Mouse (Mus musculus): Measurements from ENCODE around the gene G3bp2. TPM values are rescaled to one million over a fixed set of nuclear protein-coding genes. Genes with fewer than 3 reads are reported as not detected.

Gene G3bp2
- polyA plus RNA-seq, 1 experiment, result 25.8 TPM

- no peaks in the 10 kb centered on the region for H3K27me3 ChIP-seq (ENCODE audit: control insufficient read depth, insufficient read depth, insufficient read length)
- no peaks in the 10 kb centered on the region for H3K36me3 ChIP-seq (ENCODE audit: control insufficient read depth, insufficient read depth)
- no peak for TF ChIP-seq E2F4 (IDR thresholded peaks at IDR 0.05; ENCODE audit: insufficient read depth)
- no peak for TF ChIP-seq POLR2AphosphoS2 (IDR thresholded peaks at IDR 0.05; ENCODE audit: insufficient read length, low read depth)
- no peak for TF ChIP-seq SRF (IDR thresholded peaks at IDR 0.05; ENCODE audit: control insufficient read depth, insufficient read length, low read depth)
- H3K79me2 ChIP-seq (ENCODE audit: control insufficient read depth, insufficient read depth), result no peaks in the 10 kb centered on the region
- H3K4me3 ChIP-seq, result no peak overlapping the region
- peak overlapping the region; percentile 40 for H3K4me2 ChIP-seq (ENCODE audit: low read depth)
- no peak overlapping the region for H3ac ChIP-seq (ENCODE audit: control insufficient read depth, insufficient read length)
These were observed 28.7 kb upstream of the G3bp2 start for GRCm38 (mm10) chr5:92112175-92112574.

DNA sequence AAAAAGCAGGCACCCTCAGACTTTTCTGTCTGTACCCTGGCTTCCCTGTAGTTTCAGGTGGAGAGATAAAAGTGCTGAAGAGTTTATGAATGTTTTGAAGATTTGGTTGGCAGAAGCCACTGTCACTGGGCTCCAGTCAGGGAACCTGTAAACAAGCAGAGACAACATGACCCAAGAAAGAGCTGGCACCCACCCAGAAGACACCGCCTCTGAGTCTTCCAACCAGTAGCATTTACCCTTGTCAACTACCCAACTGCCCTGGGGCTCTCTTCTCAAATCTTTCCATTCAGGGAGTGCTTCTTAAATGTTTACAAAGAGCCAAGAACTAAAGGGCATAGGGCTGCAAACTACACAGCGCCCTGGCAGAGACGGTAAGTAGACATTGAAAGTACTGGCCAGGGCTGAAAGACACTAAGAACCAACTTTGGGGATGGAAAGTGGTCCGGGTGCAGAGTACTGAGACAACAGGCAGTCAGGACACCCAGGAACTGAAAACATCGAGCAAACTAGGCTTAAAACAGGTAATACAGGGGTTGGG is 27.4 kb upstream of the G3bp2 start:
- H3ac ChIP-seq (ENCODE audit: control insufficient read depth, insufficient read length), result no peak overlapping the region
- no peaks in the 10 kb centered on the region for H3K36me3 ChIP-seq (ENCODE audit: control insufficient read depth, insufficient read depth)
- H3K79me2 ChIP-seq (ENCODE audit: control insufficient read depth, insufficient read depth), result no peaks in the 10 kb centered on the region
- no peak for TF ChIP-seq SRF (IDR thresholded peaks at IDR 0.05; ENCODE audit: control insufficient read depth, insufficient read length, low read depth)
- TF ChIP-seq MYOD1 (IDR thresholded peaks at IDR 0.05; ENCODE audit: control insufficient read depth in 1 of 3, insufficient read length in 2 of 3, low read depth in 2 of 3), result no peak
- TF ChIP-seq CEBPB (IDR thresholded peaks at IDR 0.05; ENCODE audit: insufficient read depth, poor library complexity, severe bottlenecking), result no peak
- TF ChIP-seq TCF3 (IDR thresholded peaks at IDR 0.05; ENCODE audit: insufficient read length, low read depth), result no peak
- no peak for TF ChIP-seq POLR2AphosphoS2 (IDR thresholded peaks at IDR 0.05; ENCODE audit: insufficient read length, low read depth)
- no peak for TF ChIP-seq MYOG (IDR thresholded peaks at IDR 0.05; ENCODE audit: control insufficient read depth in 1 of 3, insufficient read depth in 1 of 3, insufficient read length in 2 of 3, low read depth in 2 of 3)
- TF ChIP-seq USF1 (IDR thresholded peaks at IDR 0.05; ENCODE audit: low read depth), result no peak
- H3K4me2 ChIP-seq (ENCODE audit: low read depth), result no peak overlapping the region
- H3K27me3 ChIP-seq (ENCODE audit: control insufficient read depth, insufficient read depth, insufficient read length), result no peaks in the 10 kb centered on the region
- no peak overlapping the region for H3K4me3 ChIP-seq

DNA sequence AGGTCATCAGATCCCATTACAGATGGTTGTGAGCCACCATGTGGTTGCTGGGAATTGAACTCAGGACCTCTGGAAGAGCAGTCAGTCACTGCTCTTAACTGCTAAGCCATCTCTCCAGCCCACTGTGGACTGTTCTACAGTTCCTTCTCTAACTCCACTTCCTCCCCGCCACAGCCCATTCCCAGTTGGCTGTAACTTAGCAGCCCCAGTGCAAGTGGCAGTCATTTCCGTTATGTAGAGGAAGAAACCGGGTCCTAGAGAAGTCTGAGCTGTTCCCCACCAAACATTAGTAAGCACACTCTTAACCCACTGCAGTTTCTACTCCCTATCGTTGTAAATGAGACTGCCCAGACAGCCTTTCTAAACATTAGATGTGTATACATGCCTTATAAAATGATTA is 23.8 kb upstream of the G3bp2 start:
- H3K27me3 ChIP-seq (ENCODE audit: control insufficient read depth, insufficient read depth, insufficient read length), result no peaks in the 10 kb centered on the region
- H3K4me3 ChIP-seq, result no peak overlapping the region
- no peak overlapping the region for H3K4me2 ChIP-seq (ENCODE audit: low read depth)
- H3K79me2 ChIP-seq (ENCODE audit: control insufficient read depth, insufficient read depth), result no peaks in the 10 kb centered on the region
- TF ChIP-seq TCF12 (IDR thresholded peaks at IDR 0.05; ENCODE audit: insufficient read depth, poor library complexity, severe bottlenecking), result no peak
- no peak for TF ChIP-seq MAX (IDR thresholded peaks at IDR 0.05; ENCODE audit: low read depth)
- no peak for TF ChIP-seq POLR2A (IDR thresholded peaks at IDR 0.05; ENCODE audit: insufficient read length, low read depth)
- no peak for TF ChIP-seq CEBPB (IDR thresholded peaks at IDR 0.05; ENCODE audit: insufficient read depth, poor library complexity, severe bottlenecking)
- TF ChIP-seq MYOD1 (IDR thresholded peaks at IDR 0.05; ENCODE audit: control insufficient read depth in 1 of 3, insufficient read length in 2 of 3, low read depth in 2 of 3), result no peak
- no peak for TF ChIP-seq SRF (IDR thresholded peaks at IDR 0.05; ENCODE audit: control insufficient read depth, insufficient read length, low read depth)
- TF ChIP-seq POLR2AphosphoS2 (IDR thresholded peaks at IDR 0.05; ENCODE audit: insufficient read length, low read depth), result no peak
- TF ChIP-seq TCF3 (IDR thresholded peaks at IDR 0.05; ENCODE audit: insufficient read length, low read depth), result no peak
- no peak for TF ChIP-seq USF1 (IDR thresholded peaks at IDR 0.05; ENCODE audit: low read depth)
- TF ChIP-seq E2F4 (IDR thresholded peaks at IDR 0.05; ENCODE audit: insufficient read depth), result no peak
- TF ChIP-seq REST (IDR thresholded peaks at IDR 0.05; ENCODE audit: insufficient read depth, insufficient read length), result no peak
- TF ChIP-seq MYOG (IDR thresholded peaks at IDR 0.05; ENCODE audit: control insufficient read depth in 1 of 3, insufficient read depth in 1 of 3, insufficient read length in 2 of 3, low read depth in 2 of 3), result no peak
- H3ac ChIP-seq (ENCODE audit: control insufficient read depth, insufficient read length), result no peak overlapping the region
- H3K36me3 ChIP-seq (ENCODE audit: control insufficient read depth, insufficient read depth), result no peaks in the 10 kb centered on the region

GRCm38 (mm10) chr5:92106327-92107125 is 23.0 kb upstream of the G3bp2 start:
- no peaks in the 10 kb centered on the region for H3K36me3 ChIP-seq (ENCODE audit: control insufficient read depth, insufficient read depth)
- H3ac ChIP-seq (ENCODE audit: control insufficient read depth, insufficient read length), result no peak overlapping the region
- TF ChIP-seq REST (IDR thresholded peaks at IDR 0.05; ENCODE audit: insufficient read depth, insufficient read length) (no peak), MYOG (IDR thresholded peaks at IDR 0.05; ENCODE audit: control insufficient read depth in 1 of 3, insufficient read depth in 1 of 3, insufficient read length in 2 of 3, low read depth in 2 of 3) (no peak), SRF (IDR thresholded peaks at IDR 0.05; ENCODE audit: control insufficient read depth, insufficient read length, low read depth) (no peak)
- no peaks in the 10 kb centered on the region for H3K27me3 ChIP-seq (ENCODE audit: control insufficient read depth, insufficient read depth, insufficient read length)
- no peak overlapping the region for H3K4me3 ChIP-seq
- H3K79me2 ChIP-seq (ENCODE audit: control insufficient read depth, insufficient read depth), result no peaks in the 10 kb centered on the region
- H3K4me2 ChIP-seq (ENCODE audit: low read depth), result no peak overlapping the region

DNA sequence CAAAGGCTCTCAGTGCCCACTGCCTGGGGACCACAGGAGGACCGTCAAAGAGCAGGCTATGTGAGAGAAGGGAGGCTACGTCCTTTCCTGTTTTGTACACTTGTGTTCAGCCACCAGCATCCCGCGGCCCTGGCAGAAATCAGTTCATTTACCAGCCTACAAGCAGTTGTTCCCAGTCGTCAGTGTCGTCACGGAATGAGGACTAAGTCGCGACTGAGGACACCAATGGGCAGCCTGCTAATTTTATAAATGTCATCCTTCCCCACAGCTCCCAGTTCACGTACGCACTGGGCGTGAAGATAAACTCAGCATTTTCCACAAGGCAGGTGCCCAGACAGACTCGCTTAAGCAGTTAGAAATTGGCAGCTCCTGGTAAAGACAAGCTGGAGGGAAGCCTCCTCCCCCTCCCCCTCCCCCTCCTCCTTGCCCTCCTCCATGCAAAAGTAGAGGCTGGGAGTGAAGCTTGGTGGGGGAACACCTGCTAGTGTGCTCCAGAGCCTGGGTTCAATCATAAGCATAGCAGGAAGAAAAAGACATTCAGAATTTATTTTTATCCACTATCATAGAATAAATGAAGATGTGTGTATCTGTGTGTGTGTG is 20.4 kb upstream of the G3bp2 start:
- Histone ChIP-seq H3K79me2 (ENCODE audit: control insufficient read depth, insufficient read depth) (no peaks in the 10 kb centered on the region), H3ac (ENCODE audit: control insufficient read depth, insufficient read length) (no peak overlapping the region), H3K27me3 (ENCODE audit: control insufficient read depth, insufficient read depth, insufficient read length) (no peaks in the 10 kb centered on the region), H3K4me2 (ENCODE audit: low read depth) (no peak overlapping the region), H3K36me3 (ENCODE audit: control insufficient read depth, insufficient read depth) (no peaks in the 10 kb centered on the region), H3K4me3 (no peak overlapping the region)
- TF ChIP-seq E2F4 (IDR thresholded peaks at IDR 0.05; ENCODE audit: insufficient read depth) (no peak), MAX (IDR thresholded peaks at IDR 0.05; ENCODE audit: low read depth) (no peak), MYOD1 (IDR thresholded peaks at IDR 0.05; ENCODE audit: control insufficient read depth in 1 of 3, insufficient read length in 2 of 3, low read depth in 2 of 3) (peak in 1 of 3 experiments; percentile 3), USF1 (IDR thresholded peaks at IDR 0.05; ENCODE audit: low read depth) (no peak), SRF (IDR thresholded peaks at IDR 0.05; ENCODE audit: control insufficient read depth, insufficient read length, low read depth) (no peak)

Measured in myocyte (in vitro differentiated cells).